Mouse (Mus musculus) G1E (cell line): ENCODE results near the gene Ugt2a3. TPM values are rescaled to one million over a fixed set of nuclear protein-coding genes. Genes with fewer than 3 reads are reported as not detected.
"Not testable (repeated sequence)": the region's sequence is repeated elsewhere in the genome, so short reads cannot be mapped to it uniquely, and the experiment has no call there.

Experiments used
- ATAC-seq: 2 replicates; pipeline ENCODE4 v1.8.0; 2016; ENCODE audit warnings: mild to moderate bottlenecking; ENCODE audit not compliant: insufficient number of reproducible peaks, poor library complexity, low FRiP score, severe bottlenecking; ENCODE audit errors: extremely low read depth
- DNase-seq: peaks from one replicate; pipeline ENCODE4 v3.0.0; 2012; ENCODE audit warnings: low spot score
- H3K27me3 ChIP-seq: 2 replicates; pipeline ENCODE4 v1.6.1; 2012; ENCODE audit warnings: mild to moderate bottlenecking, low read length, inconsistent platforms; ENCODE audit not compliant: insufficient read depth
- H3K36me3 ChIP-seq: replicated peaks from 2 replicates; pipeline ENCODE3; 2012; ENCODE audit warnings: mild to moderate bottlenecking, inconsistent platforms
- H3K4me1 ChIP-seq: 2 replicates; pipeline ENCODE4 v1.6.1; 2012; ENCODE audit warnings: low read depth, low read length, inconsistent platforms, mixed read lengths; ENCODE audit not compliant: insufficient read depth
- H3K4me3 ChIP-seq: 2 replicates; pipeline ENCODE4 v1.5.1; 2012; ENCODE audit warnings: low read depth, mild to moderate bottlenecking, inconsistent platforms, low read length, moderate library complexity, mixed read lengths
- H3K9me3 ChIP-seq: replicated peaks from 2 replicates; pipeline ENCODE4 v1.6.1; 2012; ENCODE audit warnings: inconsistent platforms
- CTCF ChIP-seq: IDR thresholded peaks from 2 replicates; pipeline ENCODE4 v1.5.1; 2012; ENCODE audit warnings: low read depth, low read length, inconsistent platforms, mixed read lengths
- GATA1 ChIP-seq: IDR thresholded peaks from 2 replicates; pipeline ENCODE4 v1.6.1; 2012; ENCODE audit warnings: borderline replicate concordance, low read length, inconsistent platforms, mixed read lengths
- GATA2 ChIP-seq: IDR thresholded peaks from 2 replicates; pipeline ENCODE4 v1.6.1; 2012; ENCODE audit warnings: low read depth, low read length, inconsistent platforms, borderline replicate concordance
- POLR2AphosphoS5 ChIP-seq: IDR thresholded peaks from 2 replicates; pipeline ENCODE4 v1.6.1; 2012; ENCODE audit warnings: low read depth, low read length, inconsistent platforms; ENCODE audit not compliant: insufficient replicate concordance
- TAL1 ChIP-seq: conservative IDR thresholded peaks from 2 replicates; pipeline ENCODE4 v1.6.1; 2012; ENCODE audit warnings: low read depth, low read length, inconsistent platforms, mixed read lengths
- polyA plus RNA-seq: library from polyadenylated mRNA; stranded (reverse); fragments of >175 nt; gene quantifications from 2 replicates; pipeline ENCODE4 v1.2.3, GENCODE M21; 2012
- total RNA-seq, 2 experiments: library from RNA; stranded (forward) in 1 of 2; stranded (reverse) in 1 of 2; fragments of 200-1000 nt in 1 of 2; fragments of >200 nt in 1 of 2; fragmentation: Nextera tagmentation in 1 of 2; gene quantifications; 2 replicates each; pipeline ENCODE4 v1.2.3; 2014 to 2017

The Ugt2a3 gene
- total RNA-seq (2014; fragmentation: Nextera tagmentation) (not detected in 2 replicates), total RNA-seq (2017) (0.05 and 0.12 TPM in 2 replicates), polyA plus RNA-seq (not detected in 2 replicates)

DNA sequence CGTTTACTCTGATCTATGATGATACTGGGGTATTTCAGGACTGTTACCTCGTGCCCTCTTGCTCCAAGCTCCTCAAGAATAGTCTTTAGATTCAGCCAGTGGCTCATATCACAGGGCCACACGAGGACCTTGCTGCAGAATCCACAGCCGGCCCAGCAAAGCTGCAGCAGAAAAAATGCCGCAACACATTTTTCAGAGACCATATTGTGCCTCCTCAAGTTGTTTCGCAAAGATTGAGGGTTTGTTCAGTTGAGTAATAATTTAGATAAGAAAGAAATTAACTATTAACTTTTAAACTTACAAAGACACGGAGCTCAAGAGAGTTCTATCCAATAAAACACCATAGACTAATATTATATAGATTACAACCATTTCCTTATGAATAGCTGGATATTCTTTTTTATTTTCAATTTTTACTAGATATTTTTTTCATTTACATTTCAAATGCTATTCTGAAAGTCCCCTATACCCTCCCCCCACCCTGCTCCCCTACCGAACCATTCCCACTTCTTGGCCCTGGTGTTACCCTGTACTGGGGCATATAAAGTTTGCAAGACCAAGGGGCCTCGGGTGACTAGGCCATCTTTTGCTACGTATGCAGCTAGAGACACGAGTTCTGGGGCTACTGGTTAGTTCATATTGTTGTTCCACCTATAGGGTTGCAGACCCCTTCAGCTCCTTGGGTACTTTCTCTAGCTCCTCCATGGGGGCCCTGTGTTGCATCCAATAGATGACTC is at the start of gene Ugt2a3:
TSS of gene Ugt2a3 (minus strand) at position 235 of the 737 bp plus-strand sequence.
- H3K27me3 ChIP-seq = no peaks in the 10 kb centered on the region
- no peak for DNase-seq
- H3K9me3 ChIP-seq = peaks cover 4% of the 10 kb centered on the region; the same call in 1 of the 2 replicates
- no peaks in the 10 kb centered on the region for H3K4me1 ChIP-seq
- ATAC-seq = no peak
- no peak within 1 kb of the TSS for H3K4me3 ChIP-seq
- no peak for TF ChIP-seq POLR2AphosphoS5
- TF ChIP-seq CTCF = no peak
- TF ChIP-seq TAL1 = no peak
- TF ChIP-seq GATA2 = no peak
- no peak for TF ChIP-seq GATA1
- no peaks in the 10 kb centered on the region for H3K36me3 ChIP-seq

DNA sequence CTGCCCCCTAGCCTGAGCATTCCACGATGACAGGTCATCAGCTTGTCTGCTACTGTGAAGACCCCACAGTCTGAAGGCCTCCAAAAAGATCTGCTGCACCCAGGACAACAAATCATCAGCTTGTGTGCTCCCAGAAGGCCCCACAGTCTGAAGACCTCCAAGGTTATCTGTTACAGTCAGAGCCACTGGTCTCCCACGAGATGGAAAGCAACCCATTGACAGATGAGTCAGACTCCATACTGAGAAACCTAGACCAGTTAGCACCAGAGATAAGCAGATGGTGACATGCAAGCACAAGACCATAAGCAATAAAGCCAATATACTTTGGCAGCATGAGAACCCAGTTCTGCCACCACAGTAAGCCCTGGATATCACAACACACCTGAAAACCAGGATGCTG is 43.2 kb upstream of the Ugt2a3 start:
- no peak for DNase-seq
- no peaks in the 10 kb centered on the region for H3K36me3 ChIP-seq
- no peaks in the 10 kb centered on the region; the same call in 1 of the 2 replicates for H3K9me3 ChIP-seq
- H3K4me3 ChIP-seq = no peak overlapping the region
- no peak for ATAC-seq
- H3K27me3 ChIP-seq = no peaks in the 10 kb centered on the region
- no peak for TF ChIP-seq GATA1
- TF ChIP-seq GATA2 = no peak
- no peaks in the 10 kb centered on the region for H3K4me1 ChIP-seq

DNA sequence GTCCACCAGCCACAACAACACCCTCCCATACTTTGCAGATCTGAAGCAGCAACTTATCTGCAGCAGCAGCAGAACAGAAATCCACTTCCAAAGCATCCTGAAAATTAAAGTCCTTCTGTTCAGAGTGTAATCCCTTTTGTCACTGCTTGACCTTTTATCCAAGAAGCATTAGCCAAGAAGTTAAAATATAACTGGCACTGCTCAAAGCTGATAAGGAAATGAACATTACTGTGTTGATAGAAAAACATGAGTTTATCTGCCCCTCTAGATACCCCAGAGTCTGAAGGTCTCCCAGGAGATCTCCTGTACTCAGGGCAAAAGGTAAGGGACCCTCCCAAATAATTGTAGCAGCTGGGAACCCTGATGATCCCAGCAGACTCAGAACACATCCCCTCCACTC is 42.8 kb upstream of the Ugt2a3 start:
- TF ChIP-seq CTCF = no peak
- TF ChIP-seq TAL1 = no peak
- no peak for TF ChIP-seq POLR2AphosphoS5
- no peak for TF ChIP-seq GATA2
- TF ChIP-seq GATA1 = no peak
- Histone ChIP-seq H3K27me3 (no peaks in the 10 kb centered on the region), H3K9me3 (no peaks in the 10 kb centered on the region; the same call in 1 of the 2 replicates), H3K4me1 (no peaks in the 10 kb centered on the region), H3K4me3 (no peak overlapping the region), H3K36me3 (no peaks in the 10 kb centered on the region)
- no peak for DNase-seq
- ATAC-seq = no peak

DNA sequence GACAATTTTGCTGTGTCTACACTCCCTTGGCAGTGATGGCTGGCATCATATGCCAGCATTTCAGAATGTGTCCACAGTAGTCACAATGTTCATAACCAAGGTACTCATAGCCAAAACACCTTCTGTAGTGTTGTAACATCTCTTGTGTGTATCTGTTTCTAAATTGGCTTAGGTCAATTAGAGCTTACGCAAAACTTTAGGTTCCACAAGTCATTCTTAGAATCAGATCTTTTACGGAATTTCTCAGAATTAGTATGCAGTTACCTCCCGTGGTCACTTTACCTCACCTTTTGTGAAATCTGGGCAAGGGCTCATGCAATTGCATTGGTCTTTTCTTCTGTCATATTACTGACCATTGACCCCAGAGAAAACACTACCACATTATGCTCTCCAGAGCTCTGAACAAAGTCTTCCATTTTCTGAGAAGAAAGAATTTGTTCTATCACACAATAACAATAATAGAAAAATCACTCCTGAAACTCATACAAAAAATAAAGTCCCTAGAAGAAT is 38.9 kb upstream of the Ugt2a3 start:
- H3K4me1 ChIP-seq = no peaks in the 10 kb centered on the region
- ATAC-seq = no peak
- TF ChIP-seq POLR2AphosphoS5 (no peak), TAL1 (no peak), CTCF (no peak), GATA1 (no peak), GATA2 (no peak)
- H3K36me3 ChIP-seq = no peaks in the 10 kb centered on the region
- no peak overlapping the region for H3K4me3 ChIP-seq
- no peaks in the 10 kb centered on the region; the same call in none of the 2 replicates for H3K9me3 ChIP-seq
- no peak for DNase-seq
- H3K27me3 ChIP-seq = no peaks in the 10 kb centered on the region

DNA sequence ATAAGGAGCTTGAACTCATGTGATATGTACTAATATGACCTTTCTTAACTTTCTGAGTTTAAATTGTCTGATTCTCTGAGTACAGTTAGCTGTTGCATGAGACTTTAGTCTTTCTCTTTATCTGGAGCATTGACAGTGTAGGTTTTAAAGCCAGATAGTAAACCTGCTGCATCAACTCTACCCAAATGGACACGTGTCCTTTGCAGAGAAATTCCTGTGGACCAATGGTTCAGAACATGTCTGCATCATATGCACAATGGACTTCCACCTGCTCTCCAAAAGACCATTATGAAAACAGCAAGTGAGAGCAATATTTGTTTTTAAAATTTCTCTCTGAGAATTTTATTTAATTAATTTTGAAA is 36.5 kb upstream of the Ugt2a3 start:
- H3K9me3 ChIP-seq = no peaks in the 10 kb centered on the region; the same call in 1 of the 2 replicates
- no peaks in the 10 kb centered on the region for H3K36me3 ChIP-seq
- TF ChIP-seq GATA2 (no peak), CTCF (no peak), TAL1 (no peak), GATA1 (no peak), POLR2AphosphoS5 (no peak)

DNA sequence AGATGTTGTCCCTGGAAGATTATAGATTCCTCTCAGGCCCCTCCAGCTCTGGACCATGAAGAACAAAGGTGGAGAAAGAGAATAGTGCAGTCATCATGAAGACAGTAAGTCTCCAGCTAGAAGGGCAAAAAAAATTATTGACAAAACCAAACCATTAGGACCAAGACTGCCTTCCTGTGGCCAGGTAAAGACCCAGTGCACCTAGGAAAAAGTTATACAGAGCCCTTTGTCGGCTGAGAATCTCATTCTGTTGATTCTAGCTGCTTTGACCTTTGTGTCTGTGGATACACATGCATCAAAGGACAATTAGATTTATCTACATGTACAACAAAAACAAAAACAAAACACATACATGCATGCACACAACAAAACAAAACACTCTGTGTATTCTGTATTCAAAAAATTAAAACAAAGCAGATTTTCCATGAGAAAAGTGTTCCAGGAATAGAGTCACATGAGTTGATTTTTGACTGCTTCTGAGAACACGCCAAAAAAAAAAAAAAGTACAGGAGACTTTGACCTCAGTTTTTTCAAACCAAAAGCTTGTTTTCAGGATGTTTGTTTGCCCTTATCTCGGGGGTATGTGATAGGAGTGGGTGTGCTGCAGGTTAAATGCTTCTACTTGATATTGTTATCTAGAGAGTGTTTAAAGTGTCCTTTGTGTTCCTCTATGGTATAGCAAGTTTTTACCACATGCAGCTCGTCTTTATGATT is 36.0 kb upstream of the Ugt2a3 start:
- H3K36me3 ChIP-seq, DNase-seq, ATAC-seq, H3K27me3 ChIP-seq, H3K4me1 ChIP-seq, H3K4me3 ChIP-seq, H3K9me3 ChIP-seq: not testable (repeated sequence)

More for the DNA sequence above, 36.5 kb upstream of the Ugt2a3 start:
- DNase-seq = no peak
- H3K4me1 ChIP-seq = no peaks in the 10 kb centered on the region
- H3K27me3 ChIP-seq = no peaks in the 10 kb centered on the region
- no peak overlapping the region for H3K4me3 ChIP-seq
- no peak for ATAC-seq

DNA sequence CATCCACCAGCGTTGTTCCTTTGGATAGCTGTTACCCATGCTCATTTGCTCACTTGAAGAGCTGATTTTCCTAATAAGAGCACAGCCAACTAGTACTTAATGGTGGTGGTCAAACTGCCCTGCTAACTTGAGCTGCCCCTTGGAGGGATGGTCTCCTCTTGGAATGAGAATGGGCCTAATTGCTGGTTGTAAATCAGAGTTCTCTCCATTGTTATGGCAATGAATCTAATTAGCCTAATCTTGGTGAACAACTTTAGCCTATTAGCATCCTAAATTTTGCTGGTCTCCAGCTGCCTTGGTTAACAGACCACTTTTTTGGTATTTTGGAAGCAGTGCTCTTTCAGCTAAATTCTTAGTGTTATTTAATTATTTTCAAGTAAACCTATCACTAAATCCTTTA is 13.4 kb upstream of the Ugt2a3 start:
- Histone ChIP-seq H3K36me3 (no peaks in the 10 kb centered on the region), H3K4me1 (no peaks in the 10 kb centered on the region), H3K4me3 (no peak overlapping the region), H3K27me3 (no peaks in the 10 kb centered on the region), H3K9me3 (no peaks in the 10 kb centered on the region)
- TF ChIP-seq POLR2AphosphoS5 = no peak
- ATAC-seq (no peak), DNase-seq (no peak)

DNA sequence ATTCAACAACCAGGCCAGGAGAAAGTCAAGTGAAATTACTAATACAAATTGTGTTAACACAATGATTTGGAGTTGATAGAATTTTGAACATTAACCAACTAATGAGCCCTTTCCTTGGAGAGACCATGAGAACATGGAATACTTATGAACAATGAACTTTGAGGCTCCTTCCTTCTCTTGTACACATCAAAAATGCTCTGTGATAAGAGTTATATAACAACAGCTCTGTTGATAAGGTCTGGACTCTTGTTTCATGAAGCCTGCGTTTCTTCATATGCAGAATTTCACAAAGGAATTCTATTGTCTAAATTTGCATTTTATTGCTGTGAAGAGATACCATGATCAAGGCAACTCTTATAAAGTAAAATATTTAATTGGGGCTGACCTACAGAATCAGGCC is 12.2 kb upstream of the Ugt2a3 start:
- ATAC-seq, H3K36me3 ChIP-seq, H3K27me3 ChIP-seq, DNase-seq, H3K9me3 ChIP-seq, H3K4me3 ChIP-seq, H3K4me1 ChIP-seq: not testable (repeated sequence)

DNA sequence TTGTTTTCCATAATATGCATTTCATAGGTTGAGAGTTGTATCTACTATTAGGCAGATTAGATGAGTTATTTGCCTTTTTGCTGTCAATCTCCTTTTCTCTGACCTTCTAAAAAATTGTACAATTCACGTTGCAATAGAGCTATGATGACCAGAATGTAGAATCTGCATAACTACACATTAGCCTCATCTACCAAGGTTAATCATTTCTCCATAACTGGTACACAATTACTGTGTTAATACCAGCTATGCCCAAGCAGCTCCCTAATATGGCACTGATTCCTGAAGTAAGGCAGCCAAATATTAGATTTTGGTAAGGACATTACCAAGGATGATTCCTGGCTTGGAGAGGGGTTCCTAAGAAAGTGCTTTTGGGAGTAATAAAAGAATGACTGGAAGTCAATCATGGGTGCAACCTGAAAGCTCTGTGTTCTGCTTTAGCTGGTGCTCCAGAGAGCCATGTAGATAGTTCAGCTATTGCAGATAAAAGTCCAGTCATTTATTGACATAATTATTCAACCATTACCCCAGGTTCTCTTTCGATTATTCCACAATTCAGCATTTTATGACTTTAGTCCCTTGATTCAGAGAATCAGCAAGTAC is 10.6 kb upstream of the Ugt2a3 start:
- H3K4me1 ChIP-seq, H3K27me3 ChIP-seq, H3K4me3 ChIP-seq, H3K9me3 ChIP-seq, DNase-seq, ATAC-seq, H3K36me3 ChIP-seq: not testable (repeated sequence)
